Comparison of ENCODE assay signal across 23 mouse cellular contexts in genomic region chr1:171212854-171213253, GRCm38 (mm10). TPM values are rescaled to one million over a fixed set of nuclear protein-coding genes. Genes with fewer than 3 reads are reported as not detected.
DNase-seq lines count a peak whose midpoint lies in the region; ATAC-seq and TF ChIP-seq lines count a peak whose summit lies in the region.
"Had no signal": no experiment of that assay in that cellular context is flagged by ENCODE, and none has a peak within 500 bp of the region (broad histone marks: within the 10 kb centered on the region; RNA-seq: fewer than 3 reads in every experiment).

No protein-coding gene starts in this region.

- H3K4me2 ChIP-seq in liver, embryonic 14.5 days (ENCODE audit: low read depth) = no peak overlapping the region
- H3K4me2 ChIP-seq in liver, embryonic 16.5 days (ENCODE audit: low read depth, low read length) = no peak overlapping the region
- H3K4me2 ChIP-seq: embryonic facial prominence, embryonic 12.5 days; forebrain, embryonic 13.5 days; forebrain, embryonic 15.5 days had no signal

- H3K9ac ChIP-seq in liver, embryonic 14.5 days (replicated peaks) = no peak overlapping the region
- H3K9ac ChIP-seq in liver, embryonic 16.5 days (ENCODE audit: low read depth, low read length) = no peak overlapping the region
- H3K9ac ChIP-seq: embryonic facial prominence, embryonic 12.5 days; forebrain, embryonic 13.5 days; forebrain, embryonic 15.5 days had no signal

- no peak for TF ChIP-seq EP300 in liver, embryonic 14.5 days (IDR thresholded peaks at IDR 0.05; ENCODE audit: low read depth)

- WGBS in heart, embryonic 10.5 days = 64% methylated on average over 3 of the region's 3 CpGs
- WGBS in liver, embryonic 14.5 days (ENCODE audit: insufficient replicate concordance) = 34% methylated on average over 3 of the region's 3 CpGs
- 40% methylated on average over 3 of the region's 3 CpGs for WGBS in liver, embryonic 16.5 days (ENCODE audit: insufficient replicate concordance)

- 0 out of 2 replicates have a peak overlapping the region, but pooled peaks have one; percentile 23 for H3K27ac ChIP-seq in heart, embryonic 10.5 days
- H3K27ac ChIP-seq in liver, embryonic 14.5 days = no peak overlapping the region
- H3K27ac ChIP-seq in liver, embryonic 16.5 days (ENCODE audit: low read length) = peak overlapping the region; percentile 48; the same call in 1 of the 2 replicates
- H3K27ac ChIP-seq: embryonic facial prominence, embryonic 10.5 days; embryonic facial prominence, embryonic 12.5 days; forebrain, embryonic 13.5 days; forebrain, embryonic 15.5 days had no signal

- no peak for TF ChIP-seq CTCF in liver, embryonic 14.5 days (IDR thresholded peaks at IDR 0.05; ENCODE audit: low read depth)

- H3K4me3 ChIP-seq in heart, embryonic 10.5 days = no peak overlapping the region
- no peak overlapping the region for H3K4me3 ChIP-seq in liver, embryonic 14.5 days (ENCODE audit: insufficient read depth in 1 of 2, low read depth in 2 of 2, low read length in 2 of 2)
- H3K4me3 ChIP-seq in liver, embryonic 16.5 days (ENCODE audit: low read depth, low read length) = no peak overlapping the region
- H3K4me3 ChIP-seq: embryonic facial prominence, embryonic 10.5 days; embryonic facial prominence, embryonic 12.5 days; forebrain, embryonic 13.5 days; forebrain, embryonic 15.5 days had no signal

- peaks cover 11% of the 10 kb centered on the region; the same call in 1 of the 2 replicates for H3K4me1 ChIP-seq in heart, embryonic 10.5 days
- peaks cover 0 to 6% of the 10 kb centered on the region in 2 experiments; a peak in 2 of 4 replicates for H3K4me1 ChIP-seq in liver, embryonic 14.5 days (replicated peaks; ENCODE audit: control insufficient read depth in 2 of 2, insufficient read depth in 2 of 2, low read length in 1 of 2)
- H3K4me1 ChIP-seq in liver, embryonic 16.5 days (ENCODE audit: control insufficient read depth, low read depth, low read length) = no peaks in the 10 kb centered on the region; the same call in 1 of the 2 replicates
- H3K4me1 ChIP-seq: embryonic facial prominence, embryonic 12.5 days; forebrain, embryonic 13.5 days; forebrain, embryonic 15.5 days had no signal

- DNase-seq in heart, embryonic 10.5 days (ENCODE audit: low spot score) = no peak
- DNase-seq in heart, postnatal 14 days = no peak
- no peak for DNase-seq in liver, embryonic 14.5 days (ENCODE audit: low read depth in 3 of 3, low spot score in 3 of 3)
- DNase-seq in liver (no peak), adipocyte (ENCODE audit: low spot score) (peak; percentile 30)
- DNase-seq in urinary bladder, postnatal 4 days (ENCODE audit: low spot score in 2 of 2) = no peak
- no peak for DNase-seq in left cerebral cortex, adult 11 months (ENCODE audit: low spot score)
- DNase-seq: adrenal gland, adult 8-10 months; adrenal gland, postnatal 14 days; adrenal gland, postnatal 36 days; cerebellum, adult 11-12 months; cerebellum, adult 2 months; cerebellum, adult 9-10 months; cerebellum, postnatal 10 days; cerebellum, postnatal 25 days had no signal

- intact Hi-C loops in heart, postnatal 14 days (cut with DNase I) = no loop called here

- no peaks in the 10 kb centered on the region for H3K9me3 ChIP-seq in heart, embryonic 10.5 days
- no peaks in the 10 kb centered on the region for H3K9me3 ChIP-seq in liver, embryonic 14.5 days (ENCODE audit: control insufficient read depth, low read length)
- H3K9me3 ChIP-seq in liver, embryonic 16.5 days (replicated peaks; ENCODE audit: control insufficient read depth, low read length) = no peaks in the 10 kb centered on the region
- H3K9me3 ChIP-seq: embryonic facial prominence, embryonic 10.5 days; embryonic facial prominence, embryonic 12.5 days; forebrain, embryonic 13.5 days; forebrain, embryonic 15.5 days had no signal

- peaks cover 7% of the 10 kb centered on the region; the same call in 1 of the 2 replicates for H3K36me3 ChIP-seq in heart, embryonic 10.5 days
- H3K36me3 ChIP-seq in liver, embryonic 14.5 days (replicated peaks; ENCODE audit: control insufficient read depth, insufficient read depth, low read depth) = no peaks in the 10 kb centered on the region
- no peaks in the 10 kb centered on the region for H3K36me3 ChIP-seq in liver, embryonic 16.5 days (ENCODE audit: control insufficient read depth, insufficient read depth)
- H3K36me3 ChIP-seq: embryonic facial prominence, embryonic 10.5 days; embryonic facial prominence, embryonic 12.5 days had no signal

- 0 out of 2 replicates have a peak, but pooled peaks have one; percentile 21 for ATAC-seq in liver, embryonic 14.5 days (ENCODE audit: insufficient read depth)
- peak; percentile 64 for ATAC-seq in liver, embryonic 16.5 days (ENCODE audit: low read depth)
- ATAC-seq: forebrain, embryonic 13.5 days; forebrain, embryonic 15.5 days had no signal

- 0 out of 2 replicates have a peak, but pooled peaks cover 3% of the 10 kb centered on the region for H3K27me3 ChIP-seq in heart, embryonic 10.5 days (ENCODE audit: insufficient read depth, poor library complexity, severe bottlenecking)
- no peaks in the 10 kb centered on the region; the same call in 1 of the 2 replicates for H3K27me3 ChIP-seq in liver, embryonic 14.5 days (ENCODE audit: control insufficient read depth, insufficient read depth, low read length)
- no peaks in the 10 kb centered on the region for H3K27me3 ChIP-seq in liver, embryonic 16.5 days (ENCODE audit: control insufficient read depth, insufficient read depth, low read depth, low read length)
- H3K27me3 ChIP-seq: embryonic facial prominence, embryonic 12.5 days; forebrain, embryonic 13.5 days; forebrain, embryonic 15.5 days had no signal

RNA-seq across cellular contexts. Expression of gene Nr1i3, which starts 0.9 kb away (rescaled TPM):
- polyA plus RNA-seq in heart, embryonic 10.5 days (2016; fragmentation: Nextera tagmentation; extraction: Ambion mirVana) = 0.14 and 0.28 TPM in 2 replicates
- total RNA-seq in heart, postnatal 14 days (2021) = under 1 TPM in 1 of 2 experiments, not detected in 1; 0.14 TPM
- 1.0 TPM in 2 replicates for polyA plus RNA-seq in liver, embryonic 14.5 days (2012; rRNA removed)
- polyA plus RNA-seq in liver, embryonic 14.5 days (2014; fragmentation: Nextera tagmentation; extraction: Ambion mirVana) = 0.62 and 0.88 TPM in 2 replicates
- 2.2 and 2.4 TPM in 2 replicates for polyA plus RNA-seq in liver, embryonic 16.5 days (2015; fragmentation: Nextera tagmentation; extraction: Ambion mirVana)
- total RNA-seq: adrenal gland, adult 18-20 months had no signal

RNA-seq across cellular contexts. Expression of gene Tomm40l, which starts 9.5 kb away (rescaled TPM):
- polyA plus RNA-seq in heart, embryonic 10.5 days (2016; fragmentation: Nextera tagmentation; extraction: Ambion mirVana) = 41.8 and 53.7 TPM in 2 replicates
- 10 to 100 TPM; 86.2 to 92.8 TPM for total RNA-seq in heart, postnatal 14 days (2021)
- 9.4 and 11.0 TPM in 2 replicates for polyA plus RNA-seq in liver, embryonic 14.5 days (2012; rRNA removed)
- 16.0 and 17.5 TPM in 2 replicates for polyA plus RNA-seq in liver, embryonic 14.5 days (2014; fragmentation: Nextera tagmentation; extraction: Ambion mirVana)
- polyA plus RNA-seq in liver, embryonic 16.5 days (2015; fragmentation: Nextera tagmentation; extraction: Ambion mirVana) = 11.8 and 14.9 TPM in 2 replicates

RNA-seq across cellular contexts. Expression of gene Apoa2, which starts 12.0 kb away (rescaled TPM):
- polyA plus RNA-seq in heart, embryonic 10.5 days (2016; fragmentation: Nextera tagmentation; extraction: Ambion mirVana) = 16.2 and 315 TPM in 2 replicates
- 1 to 10 TPM; 1.6 to 4.0 TPM for total RNA-seq in heart, postnatal 14 days (2021)
- polyA plus RNA-seq in liver, embryonic 14.5 days (2012; rRNA removed) = 2,859 and 3,167 TPM in 2 replicates
- polyA plus RNA-seq in liver, embryonic 14.5 days (2014; fragmentation: Nextera tagmentation; extraction: Ambion mirVana) = 5,173 and 5,415 TPM in 2 replicates
- polyA plus RNA-seq in liver, embryonic 16.5 days (2015; fragmentation: Nextera tagmentation; extraction: Ambion mirVana) = 8,709 and 8,864 TPM in 2 replicates
- total RNA-seq: MEL had no signal
- polyA plus RNA-seq: C2C12 had no signal

RNA-seq across cellular contexts. Expression of gene Pcp4l1, which starts 16.8 kb away (rescaled TPM):
- 18.0 and 24.4 TPM in 2 replicates for polyA plus RNA-seq in heart, embryonic 10.5 days (2016; fragmentation: Nextera tagmentation; extraction: Ambion mirVana)
- total RNA-seq in heart, postnatal 14 days (2021) = 100 to 1,000 TPM; 180 to 188 TPM
- polyA plus RNA-seq in liver, embryonic 14.5 days (2012; rRNA removed) = 0.94 and 1.0 TPM in 2 replicates
- 1.2 and 1.3 TPM in 2 replicates for polyA plus RNA-seq in liver, embryonic 14.5 days (2014; fragmentation: Nextera tagmentation; extraction: Ambion mirVana)
- 2.5 and 2.6 TPM in 2 replicates for polyA plus RNA-seq in liver, embryonic 16.5 days (2015; fragmentation: Nextera tagmentation; extraction: Ambion mirVana)
- total RNA-seq: MEL had no signal

RNA-seq across cellular contexts. Expression of gene Fcer1g, which starts 21.3 kb away (rescaled TPM):
- polyA plus RNA-seq in heart, embryonic 10.5 days (2016; fragmentation: Nextera tagmentation; extraction: Ambion mirVana) = 4.9 and 12.1 TPM in 2 replicates
- total RNA-seq in heart, postnatal 14 days (2021) = 10 to 100 TPM; 10.2 to 11.6 TPM
- 50.1 and 74.3 TPM in 2 replicates for polyA plus RNA-seq in liver, embryonic 14.5 days (2012; rRNA removed)
- polyA plus RNA-seq in liver, embryonic 14.5 days (2014; fragmentation: Nextera tagmentation; extraction: Ambion mirVana) = 87.8 and 104 TPM in 2 replicates
- polyA plus RNA-seq in liver, embryonic 16.5 days (2015; fragmentation: Nextera tagmentation; extraction: Ambion mirVana) = 111 and 128 TPM in 2 replicates
- polyA plus RNA-seq: C2C12 had no signal
